Mouse (Mus musculus) adrenal gland, postnatal 14 days (tissue): Measurements from ENCODE around the gene Snrk. TPM values are rescaled to one million over a fixed set of nuclear protein-coding genes. Genes with fewer than 3 reads are reported as not detected.

Experiments used
- DNase-seq: peaks from one replicate; pipeline ENCODE4 v3.0.0; 2021; ENCODE audit warnings: mixed read lengths
- long read RNA-seq, 2 experiments: library from polyadenylated mRNA; stranded (forward); transcript quantifications; one replicate each; pipeline ENCODE4 v2.0.0; 2021
- total RNA-seq: library from RNA; stranded (reverse); gene quantifications from 2 replicates; pipeline ENCODE4 v1.2.3, GENCODE M21; 2021

Gene Snrk
- 275 and 291 TPM in 2 replicates for total RNA-seq
- long read RNA-seq, experiment 1, full-length matches to known transcripts: 38 of 159 reads
- long read RNA-seq, experiment 1, partial matches to known transcripts: 4 of 159 reads
- long read RNA-seq, experiment 1, other reads (novel, unspliced or antisense): 117 of 159 reads
- long read RNA-seq, experiment 2, full-length matches to known transcripts: 44 of 178 reads
- long read RNA-seq, experiment 2, partial matches to known transcripts: 5 of 178 reads
- long read RNA-seq, experiment 2, other reads (novel, unspliced or antisense): 129 of 178 reads

GRCm38 (mm10) chr9:122117112-122117616 lies at the start of gene Snrk:
Gene Snrk (plus strand): TSS chr9:122117266.
- peak; percentile 96 for DNase-seq

DNA sequence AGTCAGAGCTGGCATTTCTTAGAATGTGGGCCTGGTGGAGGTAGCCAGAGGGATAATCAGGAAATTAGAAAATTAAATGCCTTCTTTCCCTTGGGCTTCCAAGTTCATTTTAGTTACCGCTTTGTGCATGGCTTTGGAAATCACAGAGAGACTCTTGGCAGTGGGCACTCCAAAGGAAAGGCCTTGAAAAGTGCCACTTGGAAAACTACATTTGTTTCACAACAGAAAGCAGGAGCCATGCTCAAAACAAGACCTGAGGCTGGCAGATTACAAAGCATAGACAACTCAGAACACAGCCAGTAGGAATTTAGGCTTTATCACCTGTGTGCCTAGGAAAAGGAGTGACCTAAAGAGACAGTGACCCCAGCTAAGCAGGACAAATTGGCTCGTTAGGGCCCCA lies 49.4 kb upstream of the Snrk start:
- peak; percentile 49 for DNase-seq

DNA sequence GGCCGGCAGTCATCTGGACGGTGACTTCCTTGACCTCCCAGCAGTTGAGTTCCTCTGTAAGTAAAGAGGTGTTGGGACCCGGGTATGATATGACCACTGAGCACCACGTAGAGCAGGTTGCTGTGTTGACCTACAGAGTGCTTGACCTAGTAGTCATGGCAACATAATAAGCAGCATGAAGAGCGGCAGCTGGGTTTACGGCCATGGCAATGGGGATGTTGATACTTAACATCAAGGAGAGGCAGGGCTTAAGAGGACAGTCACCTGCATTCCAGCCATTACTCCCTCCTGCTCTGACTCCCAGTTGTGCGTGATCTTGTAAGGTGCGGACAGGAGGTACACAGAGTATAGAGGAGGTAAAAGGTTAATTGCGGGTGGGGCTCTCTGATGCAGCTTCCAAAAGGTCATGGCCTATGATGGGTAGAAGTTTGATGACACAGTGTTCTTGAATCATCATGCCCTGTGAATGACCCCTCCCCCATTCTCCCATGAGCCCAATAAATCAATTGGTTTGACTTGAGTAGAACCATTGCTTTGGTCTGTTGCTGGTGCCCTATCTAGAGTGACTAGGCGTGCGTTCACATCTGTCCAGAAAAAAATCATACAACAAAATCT lies 47.4 kb upstream of the Snrk start:
- DNase-seq: no peak

- DNase-seq: no peak
Observed at GRCm38 (mm10) chr9:122073980-122074379, 43.1 kb upstream of the Snrk start.

DNA sequence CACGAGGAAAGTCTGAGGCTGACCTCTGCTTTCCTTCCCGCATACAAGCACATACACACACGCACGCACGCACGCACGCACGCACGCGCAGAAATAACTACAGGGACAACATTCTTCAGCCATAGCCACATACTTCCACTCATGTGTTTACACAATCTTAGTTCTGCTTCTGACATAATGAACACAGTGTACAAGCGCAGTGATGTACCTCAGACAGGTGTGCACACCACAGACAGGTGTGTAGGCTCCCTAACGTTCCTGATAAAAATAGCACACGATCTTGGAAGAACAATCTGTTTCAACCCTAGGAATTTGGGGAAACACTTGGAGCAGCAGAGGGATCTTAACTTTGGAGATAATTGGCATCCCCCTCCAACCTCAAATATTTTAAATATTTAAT lies 42.5 kb upstream of the Snrk start:
- DNase-seq: no peak

GRCm38 (mm10) chr9:122078456-122078855 lies 38.6 kb upstream of the Snrk start:
- DNase-seq: no peak

GRCm38 (mm10) chr9:122083698-122084097 lies 33.4 kb upstream of the Snrk start:
- DNase-seq: no peak

GRCm38 (mm10) chr9:122084175-122084574 lies 32.9 kb upstream of the Snrk start:
- peak; percentile 75 for DNase-seq

DNA sequence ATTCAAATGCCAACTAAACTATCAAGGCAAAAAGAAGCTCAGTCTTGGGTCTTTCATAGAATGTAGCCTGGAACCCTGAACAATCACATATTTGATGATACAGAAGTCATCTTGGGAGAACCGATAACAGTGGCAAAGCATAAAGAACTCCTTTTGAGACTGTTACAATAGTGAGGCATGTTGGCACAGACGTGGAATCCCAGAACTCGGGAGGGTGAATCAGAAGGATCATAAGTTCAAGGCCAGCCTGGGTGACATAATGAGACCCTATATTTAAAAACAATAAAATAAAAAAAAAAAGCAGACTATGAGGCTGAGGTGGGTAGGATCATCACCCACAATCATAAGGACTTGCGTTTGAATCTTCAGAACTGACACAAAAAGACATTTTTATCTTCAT lies 32.4 kb upstream of the Snrk start:
- no peak for DNase-seq

DNA sequence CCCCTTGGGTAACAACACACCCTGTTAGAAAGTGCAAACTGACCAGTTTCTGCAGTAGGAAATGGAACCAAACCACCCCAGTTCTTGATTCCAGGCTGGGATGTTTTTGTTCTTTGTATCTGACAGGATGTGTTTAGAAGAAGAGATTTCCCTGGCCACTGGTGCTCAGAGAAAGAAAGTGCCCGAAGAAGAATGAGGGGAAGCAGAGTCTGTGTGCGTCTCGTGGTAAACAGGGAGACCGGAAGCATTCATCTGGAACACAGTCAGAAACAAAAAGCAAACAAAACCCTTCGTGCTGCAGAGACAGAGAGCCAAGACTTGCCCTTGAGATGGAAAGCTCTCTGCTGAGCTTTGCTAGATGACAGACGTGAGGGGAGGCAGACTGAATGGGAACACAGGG lies 32.0 kb upstream of the Snrk start:
- DNase-seq: peak; percentile 48

GRCm38 (mm10) chr9:122085550-122086205 lies 31.4 kb upstream of the Snrk start:
- DNase-seq: no peak

GRCm38 (mm10) chr9:122087086-122087485 lies 30.0 kb upstream of the Snrk start:
- no peak for DNase-seq

- no peak for DNase-seq
Observed at GRCm38 (mm10) chr9:122091171-122091570, 25.9 kb upstream of the Snrk start.

DNA sequence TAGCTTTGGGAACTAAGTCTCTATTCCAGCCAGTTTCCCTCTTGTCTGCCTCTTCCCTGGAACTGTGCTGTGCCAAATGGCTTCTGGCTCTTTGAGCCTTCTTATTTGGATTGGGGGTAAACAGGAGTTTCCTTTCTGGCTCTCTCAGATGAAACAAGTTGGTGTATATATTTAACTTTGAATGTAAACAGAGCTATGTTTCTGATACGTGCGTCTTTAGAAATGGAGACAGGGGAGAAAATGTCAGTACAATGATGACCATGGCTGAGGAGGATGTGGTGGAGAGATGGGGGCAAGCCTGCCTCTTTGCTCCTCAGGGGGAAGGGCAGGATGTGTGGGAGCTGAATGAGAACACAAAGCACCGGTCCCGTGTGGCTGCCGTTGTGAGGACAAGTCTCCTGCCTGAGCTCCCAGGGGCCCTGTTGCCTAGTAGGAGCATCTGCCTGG lies 25.3 kb upstream of the Snrk start:
- no peak for DNase-seq

DNA sequence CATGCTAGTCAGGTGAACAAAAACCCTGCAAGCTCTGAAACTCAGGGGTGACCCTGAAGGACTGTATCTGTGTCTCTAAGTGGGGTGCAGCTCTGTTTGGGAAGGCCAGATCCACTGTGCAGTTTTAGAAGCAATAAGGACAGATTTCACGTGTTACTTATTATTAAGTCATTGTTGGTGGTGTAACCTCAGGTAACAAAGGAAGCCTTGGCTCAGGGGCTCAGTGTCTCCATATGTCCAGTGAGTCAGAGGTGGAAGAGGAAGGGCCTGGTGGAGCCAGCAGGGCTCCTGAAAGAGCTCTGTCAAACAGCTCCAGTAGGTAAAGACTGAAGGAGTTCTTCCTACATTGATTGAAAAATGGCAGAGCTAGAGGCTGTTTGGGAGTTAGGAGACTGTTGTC lies 22.9 kb upstream of the Snrk start:
- DNase-seq: no peak

DNA sequence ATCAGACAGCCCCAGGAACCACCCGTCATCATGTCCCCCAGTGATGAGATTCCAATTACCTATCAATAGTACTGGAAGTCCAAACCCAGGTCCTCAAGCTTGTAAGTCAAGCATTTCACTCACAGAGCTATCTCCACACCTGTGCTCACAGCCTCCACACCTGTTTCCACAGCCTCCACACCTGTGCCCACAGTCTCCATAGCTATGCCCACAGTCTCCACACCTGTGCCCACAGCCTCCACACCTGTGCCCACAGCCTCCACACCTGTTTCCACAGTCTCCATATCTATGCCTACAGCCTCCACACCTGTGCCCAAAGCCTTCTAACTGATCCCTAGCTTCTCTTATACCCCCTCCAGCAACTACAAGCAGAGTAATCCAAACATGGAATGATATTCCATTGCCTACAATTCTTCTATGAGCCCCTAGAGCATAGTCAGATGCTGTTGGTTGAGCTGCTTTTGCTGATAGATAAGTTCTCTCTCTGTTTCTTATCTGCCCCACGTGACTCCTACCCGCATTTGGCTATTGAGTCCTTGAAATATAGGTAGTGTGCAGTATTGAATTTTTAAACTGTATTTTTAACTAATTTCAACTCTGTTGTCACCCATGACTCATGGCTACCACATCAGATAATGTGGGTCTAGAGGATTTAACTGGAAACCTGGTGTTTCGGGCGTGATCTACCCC lies 20.1 kb upstream of the Snrk start:
- no peak for DNase-seq

DNA sequence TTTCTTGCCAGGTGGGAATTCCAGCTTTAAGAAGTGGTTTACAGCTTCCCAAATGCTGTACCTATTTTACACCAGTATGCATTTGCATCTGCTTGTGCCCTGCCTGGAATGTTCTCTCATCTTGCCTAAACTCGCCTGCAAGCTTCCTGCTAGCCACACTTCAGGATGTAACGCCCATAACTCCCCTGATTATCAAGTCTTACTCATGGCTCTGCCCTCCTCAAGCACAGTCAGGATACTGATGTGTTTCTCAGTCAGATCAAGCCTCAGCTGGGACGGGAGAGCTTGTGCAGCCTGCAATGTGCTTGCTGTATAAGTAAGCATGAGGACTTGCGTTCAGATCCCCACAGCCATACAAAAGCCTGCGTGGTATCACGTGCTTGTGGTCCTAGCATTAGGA lies 19.5 kb upstream of the Snrk start:
- no peak for DNase-seq

- no peak for DNase-seq
Observed at GRCm38 (mm10) chr9:122100584-122101127, 16.4 kb upstream of the Snrk start.

DNA sequence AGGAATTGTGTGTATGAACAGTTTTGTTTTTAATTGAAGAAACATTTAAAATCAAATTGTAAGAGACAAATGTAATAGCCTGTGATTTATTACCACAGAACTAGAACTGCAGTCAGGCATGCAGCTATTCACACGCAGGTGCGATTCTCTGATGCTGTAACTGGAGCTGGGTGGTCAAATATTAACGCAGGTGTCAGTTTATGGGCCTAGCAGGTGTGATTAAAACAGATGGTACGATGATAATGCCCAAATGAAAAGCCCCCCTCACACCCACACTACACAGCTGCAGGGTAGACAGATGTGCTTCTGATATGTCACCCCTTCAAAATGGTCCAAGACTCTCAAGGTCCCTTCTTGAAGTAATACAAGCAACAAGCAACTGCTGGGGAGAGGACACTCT lies 15.9 kb upstream of the Snrk start:
- no peak for DNase-seq

DNA sequence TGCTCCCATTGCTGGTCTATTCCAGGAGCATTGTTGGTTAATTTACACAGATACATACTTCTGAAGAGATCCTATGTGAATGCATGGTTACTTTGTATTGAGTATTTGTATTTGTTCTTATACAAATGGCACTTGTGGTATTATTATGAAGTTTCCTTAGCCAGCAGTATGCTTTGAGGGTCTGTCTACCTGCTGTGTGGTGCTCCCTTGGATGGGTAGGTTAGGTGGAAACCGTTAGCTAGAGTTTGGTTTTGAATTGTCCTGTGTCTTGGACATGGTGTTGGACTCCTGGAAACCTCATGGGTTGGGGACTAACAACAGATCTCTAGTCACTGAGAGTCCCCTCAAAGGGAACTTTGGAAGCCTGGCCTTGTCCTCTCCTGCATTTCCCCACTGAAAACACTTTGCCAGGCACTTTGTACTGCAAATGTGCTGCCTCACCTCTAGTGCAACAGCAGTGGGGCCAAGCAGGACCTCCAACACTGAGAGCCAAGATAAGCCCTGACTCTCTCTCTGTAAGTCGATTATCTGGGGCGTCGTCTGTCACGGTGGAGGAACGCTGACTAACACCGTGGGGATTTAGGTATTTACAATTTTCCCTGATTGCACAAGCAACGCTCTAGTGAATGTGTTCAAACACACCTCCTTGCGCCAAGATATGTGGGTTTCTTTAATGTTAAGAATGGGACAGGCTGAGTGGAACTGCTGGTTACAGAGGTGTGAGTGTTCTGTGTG lies 13.3 kb upstream of the Snrk start:
- no peak for DNase-seq

- DNase-seq: no peak
Observed at GRCm38 (mm10) chr9:122104285-122104829, 12.7 kb upstream of the Snrk start.
